Mouse (Mus musculus) ovary, postnatal 36 days (tissue): ENCODE data around the gene Celf6.

ENCODE experiments used
- DNase-seq: peaks from one replicate; pipeline ENCODE4 v3.0.0; 2022; ENCODE audit warnings: low spot score, mixed read lengths

The Celf6 gene

GRCm38 (mm10) chr9:59588252-59588651 is 10.5 kb downstream of the Celf6 start:
- DNase-seq: no peak

GRCm38 (mm10) chr9:59588710-59589671 is 11.3 kb downstream of the Celf6 start:
- DNase-seq: no peak

GRCm38 (mm10) chr9:59589703-59590439 is 12.2 kb downstream of the Celf6 start:
- no peak for DNase-seq

GRCm38 (mm10) chr9:59601661-59602060 is 23.9 kb downstream of the Celf6 start:
- DNase-seq: no peak

- DNase-seq: no peak
Measured at GRCm38 (mm10) chr9:59605967-59606366, 28.2 kb downstream of the Celf6 start.

- no peak for DNase-seq
Measured at GRCm38 (mm10) chr9:59610950-59611349, 33.2 kb downstream of the Celf6 start.

GRCm38 (mm10) chr9:59615797-59616196 is 38.1 kb downstream of the Celf6 start:
- DNase-seq: no peak

- DNase-seq: peak; percentile 100
Measured at GRCm38 (mm10) chr9:59616622-59617306, 39.0 kb downstream of the Celf6 start, which contains the start of gene Parp6. Gene Parp6, plus strand, starts transcription at chr9:59617284.

GRCm38 (mm10) chr9:59617307-59617973 is 39.7 kb downstream of the Celf6 start:
- no peak for DNase-seq

GRCm38 (mm10) chr9:59638372-59638771 is 60.7 kb downstream of the Celf6 start:
- no peak for DNase-seq

GRCm38 (mm10) chr9:59639936-59640335 is 62.2 kb downstream of the Celf6 start:
- no peak for DNase-seq

GRCm38 (mm10) chr9:59641320-59641719 is 63.6 kb downstream of the Celf6 start:
- no peak for DNase-seq

GRCm38 (mm10) chr9:59649911-59650310 is 72.2 kb downstream of the Celf6 start:
- DNase-seq: no peak

GRCm38 (mm10) chr9:59653371-59653770 is 75.7 kb downstream of the Celf6 start:
- DNase-seq: no peak

- no peak for DNase-seq
Measured at GRCm38 (mm10) chr9:59654450-59654983, 76.8 kb downstream of the Celf6 start.

- peak; percentile 94 for DNase-seq
Measured at GRCm38 (mm10) chr9:59655958-59656634, 78.4 kb downstream of the Celf6 start, which contains the start of gene Pkm. Gene Pkm, plus strand, starts transcription at chr9:59656368.
